Mouse (Mus musculus): ENCODE data around the gene Tox2.

The Tox2 gene

GRCm38 (mm10) chr2:163204548-163205261, 1.8 kb downstream of the Tox2 start:
- in situ Hi-C loops (cut with MboI; ENCODE audit: low sequenced_read_pairs) = no loop called here

GRCm38 (mm10) chr2:163205262-163205647, 2.3 kb downstream of the Tox2 start:
- in situ Hi-C loops (cut with MboI; ENCODE audit: low sequenced_read_pairs) = no loop called here

- in situ Hi-C loops (cut with MboI; ENCODE audit: low sequenced_read_pairs) = no loop called here
Observed at GRCm38 (mm10) chr2:163205737-163206490, 3.0 kb downstream of the Tox2 start.

- in situ Hi-C loops (cut with MboI; ENCODE audit: low sequenced_read_pairs) = no loop called here
Observed at GRCm38 (mm10) chr2:163207315-163207714, 4.4 kb downstream of the Tox2 start.

- in situ Hi-C loops (cut with MboI; ENCODE audit: low sequenced_read_pairs) = no loop called here
Observed at GRCm38 (mm10) chr2:163209139-163209538, 6.2 kb downstream of the Tox2 start.

GRCm38 (mm10) chr2:163213085-163213484, 10.2 kb downstream of the Tox2 start:
- in situ Hi-C loops (cut with MboI; ENCODE audit: low sequenced_read_pairs) = no loop called here

- in situ Hi-C loops (cut with MboI; ENCODE audit: low sequenced_read_pairs) = no loop called here
Observed at GRCm38 (mm10) chr2:163218095-163218494, 15.2 kb downstream of the Tox2 start.

- in situ Hi-C loops (cut with MboI; ENCODE audit: low sequenced_read_pairs) = no loop called here
Observed at GRCm38 (mm10) chr2:163218571-163218970, 15.6 kb downstream of the Tox2 start.

GRCm38 (mm10) chr2:163219447-163219846, 16.5 kb downstream of the Tox2 start:
- in situ Hi-C loops (cut with MboI; ENCODE audit: low sequenced_read_pairs) = no loop called here

- in situ Hi-C loops (cut with MboI; ENCODE audit: low sequenced_read_pairs) = no loop called here
Observed at GRCm38 (mm10) chr2:163220706-163221105, 17.8 kb downstream of the Tox2 start.

GRCm38 (mm10) chr2:163225302-163225701, 22.4 kb downstream of the Tox2 start:
- in situ Hi-C loops (cut with MboI; ENCODE audit: low sequenced_read_pairs) = no loop called here

- in situ Hi-C loops (cut with MboI; ENCODE audit: low sequenced_read_pairs) = no loop called here
Observed at GRCm38 (mm10) chr2:163229050-163229449, 26.1 kb downstream of the Tox2 start.

GRCm38 (mm10) chr2:163231781-163232534, 29.0 kb downstream of the Tox2 start:
- in situ Hi-C loops (cut with MboI; ENCODE audit: low sequenced_read_pairs) = no loop called here

- in situ Hi-C loops (cut with MboI; ENCODE audit: low sequenced_read_pairs) = no loop called here
Observed at GRCm38 (mm10) chr2:163233666-163234065, 30.7 kb downstream of the Tox2 start.

GRCm38 (mm10) chr2:163236057-163236456, 33.1 kb downstream of the Tox2 start:
- in situ Hi-C loops (cut with MboI; ENCODE audit: low sequenced_read_pairs) = no loop called here

GRCm38 (mm10) chr2:163237999-163238529, 35.1 kb downstream of the Tox2 start:
- in situ Hi-C loops (cut with MboI; ENCODE audit: low sequenced_read_pairs) = no loop called here

- in situ Hi-C loops (cut with MboI; ENCODE audit: low sequenced_read_pairs) = no loop called here
Observed at GRCm38 (mm10) chr2:163239945-163240344, 37.0 kb downstream of the Tox2 start.

GRCm38 (mm10) chr2:163241867-163242266, 38.9 kb downstream of the Tox2 start:
- in situ Hi-C loops (cut with MboI; ENCODE audit: low sequenced_read_pairs) = no loop called here

- in situ Hi-C loops (cut with MboI; ENCODE audit: low sequenced_read_pairs) = no loop called here
Observed at GRCm38 (mm10) chr2:163243917-163244852, 41.3 kb downstream of the Tox2 start.

- in situ Hi-C loops (cut with MboI; ENCODE audit: low sequenced_read_pairs) = no loop called here
Observed at GRCm38 (mm10) chr2:163248912-163249311, 46.0 kb downstream of the Tox2 start.

All from CH12F3 (cell line).